Mouse (Mus musculus): ENCODE measurements at regions not wholly inside any gene's neighbourhood (a gene's known extent, or its start where the extent isn't known, plus 50 kb on each side); places are given as distances from the start of the nearest gene placed in this dataset.
"Not testable (repeated sequence)": the region's sequence is repeated elsewhere in the genome, so short reads cannot be mapped to it uniquely, and the experiment has no call there.

GRCm38 (mm10) chr13:52138331-52138945 lies 292.0 kb downstream of the Gadd45g start:
- H3K27ac ChIP-seq (ENCODE audit: low read depth, low read length): no peak overlapping the region
- H3K36me3 ChIP-seq (ENCODE audit: control insufficient read depth, insufficient read depth): no peaks in the 10 kb centered on the region
- WGBS: 57% methylated on average over 6 of the region's 6 CpGs
- no peaks in the 10 kb centered on the region for H3K27me3 ChIP-seq (replicated peaks; ENCODE audit: control insufficient read depth, insufficient read depth, low read length)
- no peaks in the 10 kb centered on the region for H3K4me1 ChIP-seq (replicated peaks; ENCODE audit: control insufficient read depth, insufficient read depth, low read length)
- no peak overlapping the region for H3K4me3 ChIP-seq (ENCODE audit: low read depth, low read length)
- H3K9me3 ChIP-seq (ENCODE audit: control insufficient read depth): no peaks in the 10 kb centered on the region
- TF ChIP-seq CTCF (IDR thresholded peaks at IDR 0.05; ENCODE audit: low read depth): no peak
- no peak overlapping the region for H3K9ac ChIP-seq (ENCODE audit: low read depth, low read length)
- no peak overlapping the region for H3K4me2 ChIP-seq (replicated peaks; ENCODE audit: low read depth)
- no peak for ATAC-seq

GRCm38 (mm10) chr13:52139140-52139809 lies 292.8 kb downstream of the Gadd45g start:
- no peak overlapping the region for H3K4me3 ChIP-seq (ENCODE audit: low read depth, low read length)
- H3K36me3 ChIP-seq (ENCODE audit: control insufficient read depth, insufficient read depth): no peaks in the 10 kb centered on the region
- no peaks in the 10 kb centered on the region for H3K9me3 ChIP-seq (ENCODE audit: control insufficient read depth)
- H3K9ac ChIP-seq (ENCODE audit: low read depth, low read length): no peak overlapping the region
- H3K27ac ChIP-seq (ENCODE audit: low read depth, low read length): no peak overlapping the region
- ATAC-seq: no peak
- no peak overlapping the region for H3K4me2 ChIP-seq (replicated peaks; ENCODE audit: low read depth)
- no peaks in the 10 kb centered on the region for H3K4me1 ChIP-seq (replicated peaks; ENCODE audit: control insufficient read depth, insufficient read depth, low read length)
- TF ChIP-seq CTCF (IDR thresholded peaks at IDR 0.05; ENCODE audit: low read depth): no peak
- no peaks in the 10 kb centered on the region for H3K27me3 ChIP-seq (replicated peaks; ENCODE audit: control insufficient read depth, insufficient read depth, low read length)
- WGBS: 44% methylated on average over 15 of the region's 15 CpGs

GRCm38 (mm10) chr13:52140221-52140620 lies 293.7 kb downstream of the Gadd45g start:
- no peaks in the 10 kb centered on the region for H3K4me1 ChIP-seq (replicated peaks; ENCODE audit: control insufficient read depth, insufficient read depth, low read length)
- no peak overlapping the region for H3K9ac ChIP-seq (ENCODE audit: low read depth, low read length)
- no peak overlapping the region for H3K4me3 ChIP-seq (ENCODE audit: low read depth, low read length)
- H3K9me3 ChIP-seq (ENCODE audit: control insufficient read depth): no peaks in the 10 kb centered on the region; the same call in 1 of the 2 replicates
- WGBS: 65% methylated on average over 6 of the region's 6 CpGs
- ATAC-seq: no peak
- H3K4me2 ChIP-seq (replicated peaks; ENCODE audit: low read depth): no peak overlapping the region
- H3K27me3 ChIP-seq (replicated peaks; ENCODE audit: control insufficient read depth, insufficient read depth, low read length): no peaks in the 10 kb centered on the region
- no peak overlapping the region for H3K27ac ChIP-seq (ENCODE audit: low read depth, low read length)
- TF ChIP-seq CTCF (IDR thresholded peaks at IDR 0.05; ENCODE audit: low read depth): no peak
- H3K36me3 ChIP-seq (ENCODE audit: control insufficient read depth, insufficient read depth): no peaks in the 10 kb centered on the region

GRCm38 (mm10) chr13:52144066-52144465 lies 297.6 kb downstream of the Gadd45g start:
- not testable (repeated sequence) for H3K27ac ChIP-seq (ENCODE audit: low read depth, low read length); H3K4me3 ChIP-seq (ENCODE audit: low read depth, low read length); ATAC-seq; H3K4me1 ChIP-seq (replicated peaks; ENCODE audit: control insufficient read depth, insufficient read depth, low read length); H3K27me3 ChIP-seq (replicated peaks; ENCODE audit: control insufficient read depth, insufficient read depth, low read length); H3K9me3 ChIP-seq (ENCODE audit: control insufficient read depth); H3K36me3 ChIP-seq (ENCODE audit: control insufficient read depth, insufficient read depth); H3K4me2 ChIP-seq (replicated peaks; ENCODE audit: low read depth); H3K9ac ChIP-seq (ENCODE audit: low read depth, low read length)
- WGBS: 50% methylated on average over 1 of the region's 1 CpGs

- no peak for ATAC-seq
- Histone ChIP-seq H3K9me3 (ENCODE audit: control insufficient read depth) (no peaks in the 10 kb centered on the region; the same call in 1 of the 2 replicates), H3K4me1 (replicated peaks; ENCODE audit: control insufficient read depth, insufficient read depth, low read length) (no peaks in the 10 kb centered on the region), H3K27ac (ENCODE audit: low read depth, low read length) (no peak overlapping the region), H3K4me3 (ENCODE audit: low read depth, low read length) (no peak overlapping the region), H3K27me3 (replicated peaks; ENCODE audit: control insufficient read depth, insufficient read depth, low read length) (no peaks in the 10 kb centered on the region), H3K4me2 (replicated peaks; ENCODE audit: low read depth) (no peak overlapping the region), H3K36me3 (ENCODE audit: control insufficient read depth, insufficient read depth) (no peaks in the 10 kb centered on the region), H3K9ac (ENCODE audit: low read depth, low read length) (no peak overlapping the region)
- WGBS: 78% methylated on average over 5 of the region's 5 CpGs
- TF ChIP-seq CTCF (IDR thresholded peaks at IDR 0.05; ENCODE audit: low read depth): no peak
Observed at GRCm38 (mm10) chr13:52145926-52146325, 299.4 kb downstream of the Gadd45g start.

GRCm38 (mm10) chr13:52150281-52150680 lies 303.8 kb downstream of the Gadd45g start:
- Histone ChIP-seq H3K4me2 (replicated peaks; ENCODE audit: low read depth) (no peak overlapping the region), H3K9me3 (ENCODE audit: control insufficient read depth) (no peaks in the 10 kb centered on the region; the same call in 1 of the 2 replicates), H3K9ac (ENCODE audit: low read depth, low read length) (no peak overlapping the region), H3K4me3 (ENCODE audit: low read depth, low read length) (no peak overlapping the region), H3K36me3 (ENCODE audit: control insufficient read depth, insufficient read depth) (no peaks in the 10 kb centered on the region), H3K27ac (ENCODE audit: low read depth, low read length) (no peak overlapping the region), H3K4me1 (replicated peaks; ENCODE audit: control insufficient read depth, insufficient read depth, low read length) (0 out of 2 replicates have a peak, but pooled peaks cover 8% of the 10 kb centered on the region), H3K27me3 (replicated peaks; ENCODE audit: control insufficient read depth, insufficient read depth, low read length) (no peaks in the 10 kb centered on the region)
- no peak for ATAC-seq
- WGBS: 87% methylated on average over 8 of the region's 8 CpGs
- no peak for TF ChIP-seq CTCF (IDR thresholded peaks at IDR 0.05; ENCODE audit: low read depth)
